Comparison of ENCODE assay signal across 17 mouse cellular contexts in the genomic region with DNA sequence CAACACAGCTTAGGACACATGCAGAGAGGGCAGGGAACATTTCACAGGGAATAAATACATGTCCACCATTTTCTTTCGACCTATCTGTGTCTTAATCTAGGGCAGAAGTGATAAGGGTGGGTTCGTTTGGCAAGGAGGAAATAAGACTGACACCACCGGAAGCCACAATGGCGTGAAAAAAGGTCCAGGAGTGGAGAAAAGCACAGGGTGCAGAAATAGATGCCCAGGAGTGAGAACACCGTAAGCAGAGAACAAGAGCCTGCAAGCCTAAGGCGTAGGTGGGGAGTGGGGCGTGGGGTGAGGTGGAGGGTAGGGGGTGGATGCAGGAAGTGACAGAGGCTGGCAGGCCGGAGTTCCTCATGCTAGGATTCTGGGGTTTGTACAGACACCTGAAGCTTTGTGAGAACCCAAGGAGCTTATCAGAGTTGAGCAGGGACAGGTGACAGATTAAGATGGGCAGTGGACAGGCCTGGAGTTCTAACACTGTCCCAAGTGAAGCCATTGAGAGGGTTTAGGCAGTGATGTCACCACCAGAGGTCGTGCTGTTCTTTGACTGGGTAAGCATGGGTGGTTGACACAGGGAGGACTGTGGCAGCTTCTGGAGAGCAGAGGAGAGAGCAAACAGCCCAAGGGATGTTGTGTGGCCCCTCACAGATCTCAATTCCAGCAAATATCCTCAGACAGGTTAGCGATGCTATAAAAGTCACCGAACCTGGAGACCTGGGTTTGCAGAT. TPM values are rescaled to one million over a fixed set of nuclear protein-coding genes. Genes with fewer than 3 reads are reported as not detected.
A peak's percentile ranks its signal among the peaks of the same experiment; 100 is the strongest.
DNase-seq lines count a peak whose midpoint lies in the region.
"Had no signal": no experiment of that assay in that cellular context is flagged by ENCODE, and none has a peak within 500 bp of the region (broad histone marks: within the 10 kb centered on the region; RNA-seq: fewer than 3 reads in every experiment).

No protein-coding gene starts in this region.

- H3K4me3 ChIP-seq in megakaryocyte, embryonic 14.5 days (replicated peaks) = peak overlapping the region; percentile 65
- H3K4me3 ChIP-seq: erythroblast, embryonic 14.5 days; heart, embryonic 13.5 days; limb, embryonic 10.5 days; myocyte had no signal

- DNase-seq in A20 (ENCODE audit: low read depth, low spot score) = peak; percentile 18
- peak; percentile 34 for DNase-seq in CD4-positive, CD25-positive, alpha-beta regulatory T cell, adult 2 months (ENCODE audit: low read depth, low spot score)
- DNase-seq in embryo, embryonic 11 days = peak; percentile 28
- no peak for DNase-seq in cerebellum, postnatal 10 days
- no peak for DNase-seq in heart, adult 9 months (ENCODE audit: low spot score in 2 of 2)
- DNase-seq in urinary bladder, postnatal 10 days (ENCODE audit: low spot score) = no peak
- no peak for DNase-seq in ovary, postnatal 10 days (ENCODE audit: low spot score)
- DNase-seq: cerebellum, adult 9-10 months; right cerebral cortex, adult 18-20 months had no signal

- no peaks in the 10 kb centered on the region for H3K36me3 ChIP-seq in megakaryocyte, embryonic 14.5 days (replicated peaks; ENCODE audit: low read length)
- H3K36me3 ChIP-seq: heart, embryonic 13.5 days; limb, embryonic 10.5 days had no signal

- H3K4me1 ChIP-seq in megakaryocyte, embryonic 14.5 days = peaks cover 57% of the 10 kb centered on the region
- H3K4me1 ChIP-seq: heart, embryonic 13.5 days had no signal

- peaks cover 7% of the 10 kb centered on the region for H3K27me3 ChIP-seq in megakaryocyte, embryonic 14.5 days (replicated peaks)
- H3K27me3 ChIP-seq: Patski had no signal

- no peaks in the 10 kb centered on the region for H3K9me3 ChIP-seq in megakaryocyte, embryonic 14.5 days
- H3K9me3 ChIP-seq: heart, embryonic 13.5 days; limb, embryonic 10.5 days had no signal

RNA-seq across cellular contexts. Expression of gene Slc18a2, which starts 12.0 kb away (rescaled TPM):
- polyA plus RNA-seq in megakaryocyte, embryonic 14.5 days (2012; ENCODE audit: insufficient read depth, low replicate concordance) = 1.4 TPM in 1 of 2 replicates, not detected in the other
- polyA plus RNA-seq: erythroblast, embryonic 14.5 days had no signal

RNA-seq across cellular contexts. Expression of gene Kcnk18, which starts 29.7 kb away (rescaled TPM):
- not detected in 2 replicates for polyA plus RNA-seq in megakaryocyte, embryonic 14.5 days (2012; ENCODE audit: insufficient read depth, low replicate concordance)
- polyA plus RNA-seq: erythroblast, embryonic 14.5 days; heart, embryonic 13.5 days; limb, embryonic 10.5 days; macrophage; myocyte; Patski; stomach, embryonic 14.5 days had no signal

Comparison
In these comparisons a context has a peak if more than half of its experiments do, and no peak if none do; other contexts are left out.
1. DNase-seq: peak in A20 (single experiment), CD4-positive, CD25-positive, alpha-beta regulatory T cell, adult 2 months (single experiment) and embryo, embryonic 11 days (single experiment); none in cerebellum, postnatal 10 days (0 of 2), heart, adult 9 months (0 of 2), urinary bladder, postnatal 10 days (single experiment) and ovary, postnatal 10 days (single experiment).